Mouse (Mus musculus) kidney, embryonic 14.5 days (tissue): Measurements from ENCODE around the gene S100a3. TPM values are rescaled to one million over a fixed set of nuclear protein-coding genes. Genes with fewer than 3 reads are reported as not detected.
A peak's percentile ranks its signal among the peaks of the same experiment; 100 is the strongest.

Experiments
- ATAC-seq: fragments of 200-750 bp; cut with Nextera tagmentation; 2 replicates; pipeline ENCODE4 v1.8.0; 2017; ENCODE audit warnings: moderate number of reproducible peaks, mild to moderate bottlenecking, moderate TSS enrichment, moderate library complexity; ENCODE audit not compliant: low FRiP score, low TSS enrichment
- H3K27ac ChIP-seq: fragments of 300-500 bp; sonication (generic); 2 replicates; pipeline ENCODE4 v1.5.1; 2014; ENCODE audit warnings: low read depth, mild to moderate bottlenecking, low read length, moderate library complexity, mixed read lengths
- H3K27me3 ChIP-seq: fragments of 300-500 bp; sonication (generic); 2 replicates; pipeline ENCODE4 v1.6.1; 2014; ENCODE audit warnings: mild to moderate bottlenecking, low read length; ENCODE audit not compliant: control insufficient read depth, insufficient read depth
- H3K36me3 ChIP-seq: fragments of 300-500 bp; sonication (generic); 2 replicates; pipeline ENCODE4 v1.6.1; 2014; ENCODE audit warnings: low read length, mixed read lengths; ENCODE audit not compliant: control insufficient read depth, insufficient read depth
- H3K4me1 ChIP-seq: fragments of 300-500 bp; sonication (generic); 2 replicates; pipeline ENCODE4 v1.6.1; 2014; ENCODE audit warnings: low read length, mixed read lengths; ENCODE audit not compliant: control insufficient read depth, insufficient read depth
- H3K4me2 ChIP-seq: fragments of 300-500 bp; sonication (generic); replicated peaks from 2 replicates; pipeline ENCODE4 v1.6.1; 2014; ENCODE audit warnings: low read depth, mild to moderate bottlenecking, low read length
- H3K4me3 ChIP-seq: fragments of 300-500 bp; sonication (generic); 2 replicates; pipeline ENCODE4 v1.5.1; 2014; ENCODE audit warnings: mild to moderate bottlenecking, low read length
- H3K9ac ChIP-seq: fragments of 300-500 bp; sonication (generic); 2 replicates; pipeline ENCODE4 v1.6.1; 2014; ENCODE audit warnings: low read depth, mild to moderate bottlenecking, low read length, moderate library complexity
- H3K9me3 ChIP-seq: fragments of 300-500 bp; sonication (generic); 2 replicates; pipeline ENCODE4 v1.6.1; 2016; ENCODE audit warnings: low read length; ENCODE audit not compliant: control insufficient read depth
- WGBS: fragments of 180-500 bp; shearing (Covaris S2); extraction: QIAGEN DNeasy Blood & Tissue Kit; methylation state at CpG from one replicate; pipeline ENCODE4 v1.1.7; 2014; 5-methylcytosine and 5-hydroxymethylcytosine counted together
- polyA plus RNA-seq: library from polyadenylated mRNA; unstranded; fragments of >200 nt; fragmentation: Nextera tagmentation; extraction: Ambion mirVana; gene quantifications from 2 replicates; pipeline ENCODE4 v1.2.1, GENCODE M21; 2014

The S100a3 gene
- polyA plus RNA-seq, 1 experiment from 2014 or later, result not detected

DNA sequence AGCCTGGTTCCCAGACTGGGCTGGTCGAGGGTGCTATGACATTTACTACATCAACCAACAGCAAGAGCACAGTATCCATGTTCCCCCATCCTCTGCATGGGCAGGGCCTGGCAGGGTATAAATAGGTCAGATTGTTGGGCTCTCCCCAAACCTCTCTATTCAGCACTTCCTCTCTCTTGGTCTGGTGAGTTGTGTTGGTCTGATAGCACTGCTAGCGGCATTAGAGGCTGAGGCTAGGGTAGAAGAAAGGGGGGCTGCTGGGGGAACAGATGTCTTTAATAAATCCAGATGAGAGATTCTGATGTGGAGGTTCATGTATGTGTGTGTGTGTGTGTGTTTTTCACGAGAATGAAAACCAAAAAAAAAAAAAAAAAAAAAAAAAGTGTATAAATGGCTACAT lies 43.2 kb downstream of the S100a3 start, which contains the start of gene S100a4:
TSS of gene S100a4 (plus strand) at position 149 of the 400 bp plus-strand sequence.
- ATAC-seq, result no peak
- Histone ChIP-seq H3K27ac (peak within 1 kb of the TSS; percentile 55), H3K4me1 (peaks cover 18% of the 10 kb centered on the region; the same call in 1 of the 2 replicates), H3K9me3 (no peaks in the 10 kb centered on the region), H3K9ac (no peak within 1 kb of the TSS), H3K4me2 (no peak within 1 kb of the TSS), H3K36me3 (no peaks in the 10 kb centered on the region), H3K27me3 (no peaks in the 10 kb centered on the region), H3K4me3 (no peak within 1 kb of the TSS)
- WGBS, result 61% methylated on average over 3 of the region's 3 CpGs

DNA sequence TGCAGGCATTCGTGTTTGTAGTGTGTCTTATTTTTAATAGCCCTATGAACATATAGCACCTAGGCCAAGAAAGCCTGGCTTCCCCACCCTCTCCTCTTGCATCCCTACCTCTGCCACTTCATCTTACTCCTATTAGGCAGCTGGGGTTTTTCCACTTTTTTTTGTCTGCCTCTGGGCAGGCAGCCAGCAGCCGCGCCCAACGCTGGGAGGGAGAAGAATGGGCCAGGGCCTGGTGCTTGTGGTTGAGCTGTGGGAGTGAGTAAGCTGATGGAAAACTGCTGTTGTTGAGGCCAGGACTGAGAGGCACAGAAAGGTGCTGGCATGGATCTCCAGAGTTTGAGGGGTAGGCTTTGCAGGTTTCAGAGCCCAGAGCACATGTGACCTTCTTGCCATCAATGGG lies 44.0 kb downstream of the S100a3 start:
- ATAC-seq, result peak; percentile 69
- H3K9me3 ChIP-seq, result no peaks in the 10 kb centered on the region

GRCm38 (mm10) chr3:90605049-90605448 lies 44.7 kb downstream of the S100a3 start:
- H3K27ac ChIP-seq, result peak overlapping the region; percentile 55; the same call in 1 of the 2 replicates

More for the DNA sequence above, 44.0 kb downstream of the S100a3 start:
- no peaks in the 10 kb centered on the region for H3K27me3 ChIP-seq
- H3K4me1 ChIP-seq, result peaks cover 18% of the 10 kb centered on the region; the same call in 1 of the 2 replicates
- H3K9ac ChIP-seq, result no peak overlapping the region
- H3K36me3 ChIP-seq, result no peaks in the 10 kb centered on the region
- 58% methylated on average over 4 of the region's 4 CpGs for WGBS
- no peak overlapping the region for H3K4me3 ChIP-seq
- H3K4me2 ChIP-seq, result no peak overlapping the region
- peak overlapping the region; percentile 55 for H3K27ac ChIP-seq

DNA sequence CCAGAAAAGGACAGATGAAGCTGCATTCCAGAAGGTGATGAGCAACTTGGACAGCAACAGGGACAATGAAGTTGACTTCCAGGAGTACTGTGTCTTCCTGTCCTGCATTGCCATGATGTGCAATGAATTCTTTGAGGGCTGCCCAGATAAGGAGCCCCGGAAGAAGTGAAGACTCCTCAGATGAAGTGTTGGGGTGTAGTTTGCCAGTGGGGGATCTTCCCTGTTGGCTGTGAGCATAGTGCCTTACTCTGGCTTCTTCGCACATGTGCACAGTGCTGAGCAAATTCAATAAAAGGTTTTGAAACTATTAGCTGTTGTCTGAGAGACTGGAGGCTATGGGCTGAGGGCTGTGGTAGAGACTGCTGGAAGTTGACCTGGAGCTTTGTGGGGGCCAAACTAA lies 45.4 kb downstream of the S100a3 start:
- 86% methylated on average over 2 of the region's 2 CpGs for WGBS
- no peaks in the 10 kb centered on the region for H3K36me3 ChIP-seq
- no peak overlapping the region for H3K9ac ChIP-seq
- H3K27ac ChIP-seq, result peak overlapping the region; percentile 49; the same call in 1 of the 2 replicates
- no peak overlapping the region for H3K4me2 ChIP-seq
- no peak for ATAC-seq
- no peak overlapping the region for H3K4me3 ChIP-seq
- no peaks in the 10 kb centered on the region for H3K9me3 ChIP-seq
- peaks cover 18% of the 10 kb centered on the region; the same call in 1 of the 2 replicates for H3K4me1 ChIP-seq
- H3K27me3 ChIP-seq, result no peaks in the 10 kb centered on the region

More at GRCm38 (mm10) chr3:90605049-90605448, 44.7 kb downstream of the S100a3 start:
- no peak overlapping the region for H3K4me3 ChIP-seq
- ATAC-seq, result no peak
- H3K36me3 ChIP-seq, result no peaks in the 10 kb centered on the region
- H3K27me3 ChIP-seq, result no peaks in the 10 kb centered on the region
- peaks cover 18% of the 10 kb centered on the region; the same call in 1 of the 2 replicates for H3K4me1 ChIP-seq
- WGBS, result 93% methylated on average over 3 of the region's 3 CpGs
- H3K9me3 ChIP-seq, result no peaks in the 10 kb centered on the region
- H3K4me2 ChIP-seq, result no peak overlapping the region
- no peak overlapping the region for H3K9ac ChIP-seq

- Histone ChIP-seq H3K9ac (no peak overlapping the region), H3K36me3 (no peaks in the 10 kb centered on the region), H3K27ac (peak overlapping the region; percentile 49; the same call in 1 of the 2 replicates), H3K27me3 (no peaks in the 10 kb centered on the region), H3K4me2 (no peak overlapping the region), H3K4me1 (peaks cover 18% of the 10 kb centered on the region; the same call in 1 of the 2 replicates), H3K4me3 (no peak overlapping the region), H3K9me3 (no peaks in the 10 kb centered on the region)
- WGBS, result 79% methylated on average over 6 of the region's 6 CpGs
- ATAC-seq, result peak; percentile 68; the same call in 1 of the 2 replicates
Measured at GRCm38 (mm10) chr3:90606185-90606584, 45.8 kb downstream of the S100a3 start.

DNA sequence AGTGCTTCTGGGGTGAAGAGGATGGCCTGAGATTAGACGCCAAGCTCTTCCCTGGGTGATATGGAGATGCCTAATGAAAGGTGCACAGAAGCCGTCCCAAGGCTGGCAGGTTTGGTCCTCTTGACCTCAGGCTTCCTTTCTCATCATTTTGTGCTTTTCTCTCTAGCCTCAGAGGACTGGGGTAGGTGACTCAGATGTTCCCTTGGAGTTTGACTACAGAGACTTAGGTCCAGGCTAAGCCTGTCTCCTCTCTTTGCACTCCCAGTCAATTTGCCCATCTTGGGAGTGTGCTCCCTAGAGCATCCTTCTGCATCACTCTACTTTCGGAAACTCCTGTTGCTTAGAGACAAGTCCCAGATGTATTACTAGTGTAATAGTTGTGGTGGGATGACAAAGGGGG lies 47.0 kb downstream of the S100a3 start:
- ATAC-seq, result no peak
- Histone ChIP-seq H3K4me3 (no peak overlapping the region), H3K27me3 (no peaks in the 10 kb centered on the region), H3K9me3 (no peaks in the 10 kb centered on the region), H3K4me1 (peaks cover 18% of the 10 kb centered on the region; the same call in 1 of the 2 replicates), H3K27ac (no peak overlapping the region), H3K4me2 (no peak overlapping the region), H3K9ac (no peak overlapping the region), H3K36me3 (no peaks in the 10 kb centered on the region)
- 81% methylated on average over 3 of the region's 3 CpGs for WGBS

- H3K36me3 ChIP-seq, result no peaks in the 10 kb centered on the region
- H3K27ac ChIP-seq, result no peak within 1 kb of the TSS
- H3K9ac ChIP-seq, result no peak within 1 kb of the TSS
- no peaks in the 10 kb centered on the region for H3K27me3 ChIP-seq
- H3K4me1 ChIP-seq, result peaks cover 18% of the 10 kb centered on the region; the same call in 1 of the 2 replicates
- no peak within 1 kb of the TSS for H3K4me2 ChIP-seq
- 66% methylated on average over 3 of the region's 3 CpGs for WGBS
- no peak within 1 kb of the TSS for H3K4me3 ChIP-seq
- H3K9me3 ChIP-seq, result no peaks in the 10 kb centered on the region
- ATAC-seq, result no peak
Measured at GRCm38 (mm10) chr3:90608223-90608622, 47.8 kb downstream of the S100a3 start, which contains the start of gene S100a5. Gene S100a5 (plus strand): TSS chr3:90608523.

DNA sequence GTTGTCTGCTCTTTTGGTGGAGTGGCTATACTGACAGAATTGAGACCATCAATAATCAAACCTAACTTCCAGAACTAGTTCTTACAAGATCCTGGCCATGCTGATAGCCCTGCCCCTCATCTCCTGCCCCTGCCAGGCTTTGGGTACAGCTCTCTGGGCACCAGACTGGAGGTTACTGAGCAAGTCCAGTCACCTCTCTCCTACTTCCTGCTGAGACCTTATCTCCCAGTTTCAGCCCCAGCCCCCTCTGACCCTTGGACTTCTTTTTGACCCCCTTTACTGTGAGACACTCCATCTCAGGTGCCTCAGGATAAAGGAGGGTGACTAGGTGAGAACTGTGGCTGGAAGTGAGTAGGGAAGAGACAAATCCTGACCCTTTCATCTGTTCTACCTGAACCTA lies 48.7 kb downstream of the S100a3 start:
- Histone ChIP-seq H3K4me2 (no peak overlapping the region), H3K4me3 (no peak overlapping the region), H3K9me3 (no peaks in the 10 kb centered on the region), H3K9ac (no peak overlapping the region), H3K27me3 (no peaks in the 10 kb centered on the region), H3K36me3 (no peaks in the 10 kb centered on the region), H3K4me1 (peaks cover 14% of the 10 kb centered on the region; the same call in 1 of the 2 replicates), H3K27ac (no peak overlapping the region)
- ATAC-seq, result no peak

- WGBS, result 86% methylated on average over 3 of the region's 3 CpGs
- Histone ChIP-seq H3K27ac (no peak overlapping the region), H3K9ac (no peak overlapping the region), H3K4me1 (no peaks in the 10 kb centered on the region), H3K4me2 (no peak overlapping the region), H3K36me3 (no peaks in the 10 kb centered on the region), H3K4me3 (no peak overlapping the region), H3K27me3 (no peaks in the 10 kb centered on the region), H3K9me3 (no peaks in the 10 kb centered on the region)
- no peak for ATAC-seq
Measured at GRCm38 (mm10) chr3:90611494-90611893, 51.1 kb downstream of the S100a3 start.
